Mouse (Mus musculus): ENCODE data around the gene Nkx1-2.

Gene Nkx1-2

GRCm38 (mm10) chr7:132565831-132566230 is 33.6 kb downstream of the Nkx1-2 start:
- peak; percentile 47 for DNase-seq (ENCODE audit: low spot score)

GRCm38 (mm10) chr7:132559138-132559766 is 40.2 kb downstream of the Nkx1-2 start:
- no peak for DNase-seq (ENCODE audit: low spot score)

- no peak for DNase-seq (ENCODE audit: low spot score)
Observed at GRCm38 (mm10) chr7:132558141-132558736, 41.2 kb downstream of the Nkx1-2 start.

DNA sequence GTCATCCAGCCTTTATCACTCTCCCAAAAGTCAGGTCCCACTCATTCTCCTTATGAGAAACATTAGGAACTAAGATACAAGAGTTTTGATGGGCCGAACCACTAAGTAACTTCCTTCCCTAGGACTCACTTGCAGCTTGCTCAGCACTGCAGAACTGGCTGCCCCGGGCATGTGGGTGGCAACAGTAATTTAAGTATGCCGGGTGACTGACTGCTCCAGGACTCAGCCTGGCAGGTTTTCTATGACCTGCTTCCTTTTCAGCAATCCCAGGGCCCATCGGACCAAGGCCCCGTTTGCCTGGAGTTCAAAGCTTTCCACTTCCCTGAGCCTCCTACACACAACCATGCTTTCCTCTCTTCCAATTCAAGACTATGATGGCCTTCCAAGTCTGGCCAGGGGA is 42.9 kb downstream of the Nkx1-2 start:
- DNase-seq (ENCODE audit: low spot score): no peak

DNA sequence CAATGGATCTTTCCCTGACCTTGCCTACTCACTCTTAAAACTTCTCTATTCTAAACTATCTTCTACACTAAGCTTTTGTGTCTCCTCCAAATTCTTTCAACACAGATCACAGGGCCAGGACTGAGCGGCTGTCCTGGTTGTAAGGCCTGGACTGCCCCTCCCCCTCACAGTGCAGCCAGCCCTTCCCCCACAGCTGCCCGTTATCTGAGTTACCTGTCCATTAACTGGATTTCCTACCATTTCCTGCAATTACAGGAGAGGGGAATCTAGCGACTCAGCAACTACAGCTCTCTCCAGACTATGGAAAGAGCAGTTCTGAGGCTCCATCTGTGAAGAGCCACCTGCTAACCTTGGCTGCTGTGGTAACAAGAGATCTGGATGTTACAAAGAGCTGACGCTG is 43.5 kb downstream of the Nkx1-2 start:
- DNase-seq (ENCODE audit: low spot score): peak; percentile 58

DNA sequence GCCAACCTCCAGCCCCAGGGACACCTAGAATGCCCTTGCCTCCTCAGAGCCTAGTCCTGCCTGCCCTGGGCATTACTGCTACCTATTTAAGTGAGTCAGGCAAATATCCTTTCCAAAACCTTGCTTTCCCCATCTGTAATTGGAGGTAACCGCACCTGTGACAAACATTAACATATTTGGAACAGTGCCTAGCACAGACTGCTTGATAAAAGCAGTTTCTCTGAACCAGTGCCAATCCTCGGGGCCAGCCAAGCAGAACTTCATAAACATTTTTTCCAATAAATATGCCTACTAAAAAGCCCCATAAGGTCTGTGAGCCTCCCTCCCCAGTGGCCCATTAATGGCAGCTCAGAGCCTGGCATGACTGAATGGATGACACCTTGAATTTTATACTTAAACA is 45.3 kb downstream of the Nkx1-2 start:
- DNase-seq (ENCODE audit: low spot score): no peak

DNA sequence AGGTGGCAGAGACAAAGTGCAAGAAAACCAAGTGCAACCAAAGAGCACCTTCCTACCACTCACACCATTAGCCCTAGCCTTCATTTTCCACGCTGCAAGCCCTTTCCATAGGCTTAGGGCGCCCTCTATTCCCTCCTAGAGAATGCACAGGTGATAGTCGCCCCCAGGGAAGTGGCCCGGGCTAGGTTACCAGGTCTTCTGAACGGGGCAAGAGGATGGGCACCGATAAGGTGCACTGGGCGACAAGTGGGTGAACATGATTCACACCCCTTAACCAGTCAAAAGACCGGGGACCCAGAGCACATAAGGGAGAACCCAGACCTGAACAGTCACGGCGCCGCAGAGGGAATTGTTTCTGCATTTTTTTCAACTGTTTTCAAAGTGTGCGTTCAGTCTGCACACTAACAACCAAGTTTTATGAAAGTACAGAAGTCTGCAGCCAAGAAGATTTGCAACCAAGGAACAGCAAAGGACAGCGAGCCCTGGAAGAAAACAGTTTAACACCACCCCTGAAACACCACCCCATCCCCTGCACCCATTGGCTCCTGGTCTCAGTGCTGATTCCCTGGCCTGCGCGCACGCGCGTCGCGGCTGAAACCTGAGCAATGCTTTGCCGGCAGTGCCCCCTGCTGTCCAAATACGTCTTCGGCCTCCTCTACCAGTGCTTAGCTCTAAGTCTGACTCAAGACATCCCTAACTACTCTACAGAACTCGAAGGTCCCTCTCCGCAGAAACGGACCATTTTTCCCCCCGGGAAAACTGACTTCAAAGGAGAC is 47.9 kb downstream of the Nkx1-2 start:
- DNase-seq (ENCODE audit: low spot score): peak; percentile 91

DNA sequence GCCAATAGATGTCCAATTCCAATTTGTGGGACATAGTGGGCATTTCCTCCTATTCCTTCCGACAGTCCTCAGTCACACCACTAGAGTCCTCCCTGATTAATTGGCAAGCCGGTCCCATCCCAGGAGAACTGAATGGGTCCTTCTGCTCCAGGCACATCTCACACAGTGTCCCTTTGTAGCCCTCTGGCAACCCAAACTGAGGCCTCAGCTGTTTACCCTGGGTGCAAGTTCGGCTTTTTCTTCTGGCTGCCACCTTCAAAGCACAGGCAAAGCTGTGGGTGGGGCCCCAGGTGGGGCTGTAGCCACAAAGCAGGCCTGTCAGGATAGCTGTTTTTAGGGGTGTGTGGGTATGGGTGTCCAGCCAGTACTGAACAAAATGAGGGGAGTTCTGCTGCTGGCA is 52.3 kb downstream of the Nkx1-2 start:
- DNase-seq (ENCODE audit: low spot score): no peak

All from yolk sac, embryonic 10.5 days (tissue).